Mouse (Mus musculus): ENCODE measurements around the gene Rasal1.

The Rasal1 gene

GRCm38 (mm10) chr5:120718600-120719378 lies 70.2 kb downstream of the Rasal1 start:
- DNase-seq (ENCODE audit: low read depth, low spot score): peak; percentile 53

GRCm38 (mm10) chr5:120721005-120721404 lies 72.4 kb downstream of the Rasal1 start:
- DNase-seq (ENCODE audit: low read depth, low spot score): peak; percentile 76

DNA sequence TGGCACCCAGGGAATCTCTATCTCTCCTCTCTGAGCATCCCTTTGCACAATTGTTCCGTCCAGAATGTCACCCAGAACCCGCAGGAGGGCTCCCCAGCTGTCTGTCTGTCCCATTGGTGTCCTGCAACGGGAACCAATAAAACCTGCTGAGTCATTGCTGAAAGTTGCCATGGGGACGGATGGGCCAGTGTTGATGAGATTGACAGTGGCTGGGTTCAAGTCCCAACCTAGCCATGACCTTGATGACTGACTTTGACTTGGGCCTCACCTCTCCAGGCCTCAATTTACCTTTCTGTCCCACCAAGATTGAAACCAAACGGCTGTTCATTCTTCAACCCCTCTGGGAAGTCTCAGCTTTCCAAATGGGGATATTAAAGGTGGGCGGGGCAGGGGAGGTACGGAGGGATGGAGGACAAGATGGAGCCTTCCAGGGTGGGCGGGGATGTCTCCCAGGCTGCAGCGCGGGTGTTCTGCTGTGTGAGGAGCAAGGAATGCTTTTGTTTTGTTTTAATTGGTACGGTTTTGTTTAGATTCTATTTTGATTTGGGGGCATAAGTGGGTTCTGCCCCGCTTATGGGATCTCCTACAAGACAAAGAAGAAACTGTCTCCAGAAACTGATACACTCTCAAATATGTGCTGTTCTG lies 77.3 kb downstream of the Rasal1 start:
- DNase-seq (ENCODE audit: low read depth, low spot score): peak; percentile 66
